Mouse (Mus musculus): ENCODE measurements around the gene Plpp7.

DNA sequence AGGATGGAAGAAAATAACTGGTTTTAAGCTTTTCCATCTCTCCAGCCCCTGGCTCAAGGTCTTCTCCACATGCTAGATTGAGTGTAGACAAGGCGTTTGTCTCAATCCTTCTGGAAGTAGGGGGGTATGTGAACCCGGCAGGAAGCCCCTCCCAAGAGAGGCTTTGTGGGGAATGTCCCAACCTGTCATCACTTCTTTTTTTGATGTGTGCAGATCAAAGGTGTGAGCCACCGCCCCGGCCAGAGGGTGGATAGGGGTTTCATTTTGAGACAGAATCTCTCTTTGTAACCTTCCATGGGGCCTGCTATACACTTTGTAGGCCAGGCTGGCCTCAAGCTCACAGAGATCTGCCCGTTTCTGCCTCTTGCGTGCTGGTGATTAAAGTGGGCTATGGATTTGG lies 60.3 kb downstream of the Plpp7 start:
- TF ChIP-seq CTCF (IDR thresholded peaks at IDR 0.05 in 2 of 3, conservative IDR thresholded peaks at IDR 0.05 in 1 of 3; ENCODE audit: control insufficient read depth in 1 of 3, insufficient read depth in 1 of 3, low read depth in 2 of 3, low read length in 3 of 3, poor library complexity in 1 of 3, severe bottlenecking in 1 of 3), result no peak
- TF ChIP-seq USF2 (IDR thresholded peaks at IDR 0.05; ENCODE audit: borderline replicate concordance in 1 of 2, insufficient read depth in 1 of 2, low read depth in 1 of 2, low read length in 2 of 2), result no peak
- no peak for TF ChIP-seq ZNF384 (IDR thresholded peaks at IDR 0.05; ENCODE audit: low read depth, low read length)
- TF ChIP-seq SIN3A (IDR thresholded peaks at IDR 0.05; ENCODE audit: low read length), result no peak
- TF ChIP-seq EP300 (IDR thresholded peaks at IDR 0.05; ENCODE audit: low read depth in 1 of 2, low read length in 2 of 2), result no peak
- TF ChIP-seq CHD2 (IDR thresholded peaks at IDR 0.05; ENCODE audit: low read length), result no peak
- TF ChIP-seq TAL1 (IDR thresholded peaks at IDR 0.05; ENCODE audit: low read length), result no peak
- no peak for TF ChIP-seq E2F4 (IDR thresholded peaks at IDR 0.05; ENCODE audit: borderline replicate concordance, low read depth, low read length)
- TF ChIP-seq ZMIZ1 (IDR thresholded peaks at IDR 0.05; ENCODE audit: low read depth, low read length), result no peak
- no peak for TF ChIP-seq CHD1 (IDR thresholded peaks at IDR 0.05; ENCODE audit: low read depth, low read length)
- TF ChIP-seq POLR2A (IDR thresholded peaks at IDR 0.05; ENCODE audit: control insufficient read depth in 1 of 2, insufficient read depth in 1 of 2, low read depth in 1 of 2, low read length in 2 of 2, poor library complexity in 1 of 2), result no peak
- TF ChIP-seq NRF1 (IDR thresholded peaks at IDR 0.05; ENCODE audit: insufficient read depth, low read depth, low read length, poor library complexity, severe bottlenecking), result no peak

Measured in MEL (cell line).